Mouse (Mus musculus) ES-E14 (cell line): ENCODE measurements around the gene Camk2b.

Source experiments
- HCFC1 ChIP-seq: IDR thresholded peaks from 2 replicates; pipeline ENCODE4 v1.6.1; 2012; ENCODE audit warnings: low read length, inconsistent platforms, borderline replicate concordance; ENCODE audit not compliant: insufficient read depth
- ZC3H11A ChIP-seq: IDR thresholded peaks from 2 replicates; pipeline ENCODE4 v1.6.1; 2012; ENCODE audit warnings: low read depth, mild to moderate bottlenecking, inconsistent platforms, low read length, borderline replicate concordance
- ZNF384 ChIP-seq: IDR thresholded peaks from 2 replicates; pipeline ENCODE4 v1.6.1; 2012; ENCODE audit warnings: low read depth, low read length, inconsistent platforms

DNA sequence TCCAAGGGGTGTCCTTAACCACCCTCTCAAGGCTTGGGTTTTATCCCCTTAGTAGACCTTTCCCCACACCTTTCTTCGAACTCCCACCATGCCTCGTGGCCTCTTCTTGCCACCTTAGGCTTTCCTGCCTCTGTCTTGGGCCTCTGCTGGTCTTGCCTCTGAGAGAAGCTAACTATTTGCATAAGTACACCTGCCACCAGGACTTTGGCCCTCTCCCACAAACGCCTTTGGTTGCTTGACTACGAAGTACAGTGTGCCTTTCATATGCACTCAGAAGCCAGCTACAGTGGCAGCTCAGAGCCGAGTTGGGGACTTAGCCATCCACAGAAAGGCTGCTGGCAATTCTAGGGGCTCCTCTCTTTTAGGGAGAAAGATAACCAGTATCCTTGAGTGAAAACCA lies 32.4 kb downstream of the Camk2b start:
- TF ChIP-seq HCFC1 (no peak), ZC3H11A (no peak), ZNF384 (no peak)
